Mouse (Mus musculus) spleen, adult 12 weeks (tissue): ENCODE measurements around the gene Brd3.
"Not testable (repeated sequence)": the region's sequence is repeated elsewhere in the genome, so short reads cannot be mapped to it uniquely, and the experiment has no call there.

Experiments used
- DNase-seq: peaks from one replicate; pipeline ENCODE4 v3.0.0; 2022; ENCODE audit warnings: low spot score

Gene Brd3

GRCm38 (mm10) chr2:27507562-27507961, at the start of gene Brd3:
Gene Brd3, minus strand, starts transcription at chr2:27507662.
- no peak for DNase-seq

- no peak for DNase-seq
Observed at GRCm38 (mm10) chr2:27556921-27557320, 49.5 kb upstream of the Brd3 start.

DNA sequence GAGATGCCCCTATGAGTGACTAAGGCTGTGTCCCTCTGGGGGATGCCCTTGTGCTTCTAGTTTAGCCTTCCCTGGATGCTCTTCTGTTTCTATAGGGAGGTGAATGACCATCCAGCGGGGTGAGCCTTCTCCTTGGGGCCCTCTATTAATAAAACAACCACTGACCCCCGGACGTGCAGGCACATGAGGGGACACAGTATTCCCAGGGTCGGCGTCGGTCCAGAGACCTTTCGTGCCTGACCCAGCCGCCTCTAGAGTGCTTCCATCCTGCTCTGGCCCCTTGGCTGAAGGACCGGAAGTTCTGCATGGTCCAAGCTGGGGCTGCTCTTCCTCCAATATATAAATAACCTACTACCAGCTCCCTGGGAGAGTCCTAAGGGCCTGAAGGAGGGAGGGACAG, 46.8 kb upstream of the Brd3 start:
- no peak for DNase-seq

- DNase-seq: no peak
Observed at GRCm38 (mm10) chr2:27552620-27553287, 45.3 kb upstream of the Brd3 start.

DNA sequence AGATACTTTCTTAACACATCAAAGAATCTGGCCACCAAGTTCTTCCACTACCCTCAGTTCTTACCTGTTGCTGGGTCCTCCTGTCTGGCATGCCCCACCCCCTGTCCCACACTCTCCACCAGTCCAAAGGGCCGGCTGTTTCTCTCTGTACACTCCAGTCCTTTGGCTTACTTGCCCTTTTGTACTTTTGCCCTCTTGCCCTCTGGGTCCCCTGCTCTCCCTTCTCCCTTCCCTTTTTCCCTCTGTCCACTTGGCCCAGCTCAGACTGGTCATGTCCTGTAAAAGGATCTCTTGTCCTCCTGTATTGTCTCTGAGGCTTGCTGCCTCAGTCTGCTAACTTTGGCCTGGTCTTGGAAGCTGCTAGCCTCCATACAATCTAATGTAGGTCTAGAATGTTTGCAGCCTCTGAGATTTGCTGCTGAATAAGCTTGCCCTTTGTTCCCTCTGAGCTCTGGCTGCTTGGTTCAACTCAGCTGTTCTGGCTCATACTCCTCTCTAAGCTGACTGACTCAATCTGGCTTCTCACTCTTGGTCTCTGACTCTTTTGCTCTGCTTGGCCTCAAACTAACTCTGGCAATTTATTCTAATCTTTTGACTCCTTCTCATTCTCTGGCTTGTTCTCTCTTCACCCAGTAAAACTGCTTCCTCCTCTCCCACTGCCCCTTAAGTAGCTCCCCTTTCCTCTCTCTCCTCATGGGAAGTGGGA, 41.4 kb upstream of the Brd3 start:
- DNase-seq: no peak

DNA sequence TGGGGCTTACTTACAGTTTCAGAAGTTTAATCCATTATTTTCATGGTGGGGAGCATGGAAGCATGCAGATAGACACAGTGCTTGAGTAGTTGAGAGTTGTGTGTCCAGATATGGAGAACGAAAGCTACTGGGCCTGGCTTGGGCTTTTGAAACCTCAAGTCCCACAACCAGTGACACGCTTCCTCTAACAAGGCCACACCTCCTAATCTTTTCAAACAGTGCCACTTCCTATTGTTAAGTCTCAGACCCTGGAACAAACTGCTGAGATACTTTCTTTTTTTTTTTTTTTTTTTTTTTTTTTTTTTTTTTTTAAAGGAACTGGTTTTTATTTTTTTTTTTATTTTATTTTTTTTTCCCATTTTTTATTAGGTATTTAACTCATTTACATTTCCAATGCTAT, 40.5 kb upstream of the Brd3 start:
- no peak for DNase-seq

DNA sequence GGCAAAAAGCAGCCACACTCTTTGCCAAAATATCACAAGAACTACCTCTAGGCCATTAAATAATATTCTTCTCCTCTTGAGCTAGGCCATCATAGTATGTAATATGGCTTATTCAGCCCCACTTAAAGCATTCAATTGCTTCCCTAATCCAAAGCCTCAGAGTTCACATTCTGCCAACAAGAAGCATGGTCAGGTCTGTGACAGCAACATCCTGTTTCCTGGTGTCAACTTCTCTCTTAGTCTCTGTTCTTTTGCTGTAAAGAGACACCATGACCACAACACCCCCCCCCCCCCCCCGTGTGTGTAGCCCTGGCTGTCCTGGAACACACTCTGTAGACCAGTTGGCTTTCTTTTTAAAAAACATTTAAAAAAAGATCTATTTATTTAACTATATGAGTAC, 39.9 kb upstream of the Brd3 start:
- no peak for DNase-seq

- not testable (repeated sequence) for DNase-seq
Observed at GRCm38 (mm10) chr2:27546041-27546440, 38.6 kb upstream of the Brd3 start.

DNA sequence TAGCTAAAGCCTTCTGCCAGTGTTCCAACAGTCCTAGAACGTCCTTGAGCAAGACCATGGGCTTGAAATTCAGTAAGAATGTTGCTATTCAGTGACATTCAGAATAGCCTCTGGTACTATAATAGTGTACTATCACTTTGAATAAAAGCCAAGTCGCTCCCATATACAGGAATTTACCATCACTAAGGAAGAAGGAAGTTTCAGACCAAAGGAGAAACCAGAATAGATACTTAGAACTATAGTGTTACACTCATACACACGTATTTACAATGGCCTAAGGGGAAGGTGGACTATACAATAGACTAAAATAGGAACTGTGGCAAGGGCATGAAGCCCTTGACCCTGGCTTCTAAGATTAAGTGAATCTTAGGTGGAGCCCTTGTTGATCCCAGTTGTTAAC, 38.1 kb upstream of the Brd3 start:
- DNase-seq: not testable (repeated sequence)

- no peak for DNase-seq
Observed at GRCm38 (mm10) chr2:27544613-27545012, 37.2 kb upstream of the Brd3 start.

- DNase-seq: no peak
Observed at GRCm38 (mm10) chr2:27541225-27541624, 33.8 kb upstream of the Brd3 start.

- DNase-seq: no peak
Observed at GRCm38 (mm10) chr2:27540515-27540836, 33.0 kb upstream of the Brd3 start.

DNA sequence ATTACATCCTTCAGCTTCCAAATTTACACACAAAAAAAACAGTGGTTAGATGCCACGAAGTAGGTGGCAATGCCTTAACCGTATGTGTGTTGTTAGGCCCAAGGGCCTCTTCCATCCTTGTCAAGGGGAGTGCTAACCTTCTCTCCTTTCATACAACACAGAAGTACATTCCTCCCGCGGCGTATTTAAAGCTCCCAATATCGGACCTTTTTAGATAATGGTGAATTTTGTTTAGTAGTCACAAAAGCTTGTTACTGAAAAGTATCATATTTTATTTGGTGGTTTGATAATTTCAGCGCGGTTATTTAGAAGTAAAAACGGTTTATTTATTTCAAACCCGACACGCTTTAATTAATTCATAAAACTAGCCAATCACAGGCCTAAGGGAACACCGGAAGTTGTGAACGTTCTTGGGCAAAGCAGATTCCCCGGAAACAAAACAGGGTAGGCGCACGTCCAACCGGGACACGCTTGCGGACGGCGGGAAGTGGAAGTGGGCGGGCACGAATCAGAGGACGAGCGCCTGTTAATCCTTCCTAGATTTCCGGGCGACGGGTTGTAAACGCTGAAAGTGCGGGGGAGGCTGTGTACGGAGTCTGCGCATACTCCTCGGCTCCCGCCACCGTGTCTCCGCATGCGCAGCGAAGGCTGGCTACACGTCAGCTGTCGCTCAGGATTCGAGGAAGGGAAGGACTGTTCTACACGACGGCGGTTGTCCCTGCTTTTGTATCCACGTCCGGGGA, 32.5 kb upstream of the Brd3 start:
- DNase-seq: peak; percentile 84

GRCm38 (mm10) chr2:27539336-27539735, 31.9 kb upstream of the Brd3 start:
- no peak for DNase-seq

DNA sequence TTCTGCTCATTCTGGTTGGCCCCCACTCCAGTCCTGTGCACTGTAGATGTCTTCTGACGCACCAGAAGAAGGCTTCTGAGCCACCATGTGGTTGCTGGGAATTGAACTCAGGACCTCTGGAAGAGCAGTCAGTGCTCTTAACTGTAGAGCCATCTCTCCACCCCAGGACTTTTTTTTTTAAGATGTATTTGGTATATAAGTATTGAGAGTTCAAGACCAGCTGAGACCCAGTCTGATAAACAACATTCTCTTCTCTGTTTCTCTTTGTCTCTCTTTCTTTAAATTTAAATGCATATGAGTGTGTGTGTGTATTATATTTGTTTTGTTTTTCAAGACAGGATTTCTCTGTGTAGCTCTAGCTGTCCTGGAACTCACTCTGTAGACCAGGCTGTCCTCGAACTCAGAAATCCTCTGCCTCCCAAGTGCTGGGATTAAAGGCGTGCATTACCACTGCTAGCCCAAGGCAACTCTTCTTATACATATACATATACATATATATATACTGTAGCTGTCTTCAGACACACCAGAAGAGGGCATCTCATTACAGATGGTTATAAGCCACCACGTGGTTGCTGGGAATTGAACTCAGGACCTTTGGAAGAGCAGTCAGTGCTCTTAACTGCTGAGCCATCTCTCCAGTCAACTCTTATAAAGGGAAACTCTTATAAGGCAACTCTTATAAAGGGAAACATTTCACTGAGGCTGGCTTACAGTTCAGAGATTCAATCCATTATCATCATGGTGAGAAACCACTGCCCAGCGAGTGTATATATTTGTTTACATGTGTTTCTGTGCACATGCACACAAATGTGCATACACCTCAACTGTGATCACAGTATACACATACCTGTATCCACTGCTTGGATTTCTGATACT, 31.2 kb upstream of the Brd3 start:
- DNase-seq: not testable (repeated sequence)

GRCm38 (mm10) chr2:27518283-27518682, 10.8 kb upstream of the Brd3 start:
- no peak for DNase-seq

DNA sequence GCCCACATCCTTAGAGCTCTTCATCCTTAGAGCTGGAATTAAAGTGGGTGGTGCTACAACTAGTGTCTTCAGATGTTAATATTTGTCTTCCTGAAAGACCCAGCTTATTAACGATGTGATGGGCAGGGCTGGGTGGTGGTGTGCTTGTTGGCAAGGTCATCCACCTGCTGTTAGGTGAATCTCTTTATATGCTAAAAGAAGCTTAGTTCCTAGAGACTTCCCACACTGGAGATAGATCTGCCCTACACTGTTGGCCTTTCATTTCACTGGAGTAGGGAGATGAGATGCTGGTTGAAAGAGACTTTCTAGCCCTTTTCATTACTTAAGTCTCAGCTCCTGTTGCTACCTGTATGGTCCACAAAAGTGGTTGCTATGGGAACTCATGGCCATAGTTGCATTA, 8.8 kb upstream of the Brd3 start:
- DNase-seq: no peak

DNA sequence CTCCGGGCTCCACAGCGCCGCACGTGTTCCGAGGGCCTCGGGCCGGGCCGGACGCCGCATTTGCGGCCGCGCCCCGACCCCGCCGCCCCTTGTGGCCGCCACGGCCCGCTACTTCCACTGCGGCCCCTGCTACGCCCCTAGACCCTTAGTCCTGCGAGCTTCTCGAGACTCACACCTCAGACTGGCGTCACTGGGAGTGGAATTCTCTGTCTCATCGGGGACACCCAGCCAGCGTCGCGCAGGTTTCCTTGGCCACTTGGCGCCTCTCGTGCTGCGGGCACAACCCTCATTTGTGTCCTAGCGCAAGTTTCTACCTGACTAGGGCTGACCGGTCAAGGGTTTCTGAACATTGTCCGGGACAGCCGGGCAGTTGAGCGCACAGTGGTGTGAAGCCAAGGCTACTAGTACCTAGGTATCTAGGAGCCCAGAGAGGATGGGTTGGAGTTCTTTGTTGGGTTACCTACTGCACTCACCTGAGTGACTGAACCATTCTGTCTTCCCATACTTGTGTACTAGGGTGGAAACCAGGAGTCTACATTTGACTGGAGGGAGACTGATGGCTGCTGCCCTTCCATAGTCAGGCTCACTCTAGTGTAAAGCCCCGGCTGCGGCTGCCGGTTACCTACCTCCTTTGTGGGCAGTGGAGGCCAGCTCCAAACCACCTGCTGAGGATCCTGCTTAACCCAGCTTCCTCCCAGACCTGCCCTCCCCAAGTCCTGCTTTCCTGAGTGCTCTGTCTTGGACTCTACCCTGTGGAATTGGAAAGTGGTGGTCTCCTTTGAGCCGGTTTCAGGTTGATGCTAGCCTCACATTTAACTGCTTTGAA, 8.1 kb upstream of the Brd3 start:
- no peak for DNase-seq

- peak; percentile 93 for DNase-seq
Observed at GRCm38 (mm10) chr2:27514639-27515328, 7.3 kb upstream of the Brd3 start, which contains the start of gene Wdr5. Gene Wdr5, plus strand, starts transcription at chr2:27515157.

GRCm38 (mm10) chr2:27513861-27514260, 6.4 kb upstream of the Brd3 start:
- DNase-seq: no peak

- DNase-seq: no peak
Observed at GRCm38 (mm10) chr2:27512909-27513308, 5.4 kb upstream of the Brd3 start.
